Mouse (Mus musculus) neural tube, embryonic 11.5 days (tissue): ENCODE measurements around the gene Spata31d1a. TPM values are rescaled to one million over a fixed set of nuclear protein-coding genes. Genes with fewer than 3 reads are reported as not detected.

Source experiments
- ATAC-seq: fragments of 200-750 bp; cut with Nextera tagmentation; 2 replicates; pipeline ENCODE4 v1.8.0; 2017; ENCODE audit warnings: moderate number of reproducible peaks, mild to moderate bottlenecking, moderate TSS enrichment, moderate library complexity; ENCODE audit not compliant: insufficient read depth, low FRiP score, low TSS enrichment
- DNase-seq: peaks from one replicate; pipeline ENCODE4 v3.0.0-alpha.2; 2015; ENCODE audit warnings: low spot score
- H3K27ac ChIP-seq: fragments of 300-500 bp; sonication (generic); 2 replicates; pipeline ENCODE4 v1.5.1; 2014; ENCODE audit warnings: low read depth, mild to moderate bottlenecking, low read length
- H3K27me3 ChIP-seq: fragments of 300-500 bp; sonication (generic); 2 replicates; pipeline ENCODE4 v1.6.1; 2014; ENCODE audit warnings: mild to moderate bottlenecking, low read length, mixed read lengths; ENCODE audit not compliant: control insufficient read depth, insufficient read depth
- H3K36me3 ChIP-seq: fragments of 300-500 bp; sonication (generic); 2 replicates; pipeline ENCODE4 v1.6.1; 2014; ENCODE audit warnings: mild to moderate bottlenecking, low read length, moderate library complexity, mixed read lengths; ENCODE audit not compliant: control insufficient read depth, insufficient read depth
- H3K4me1 ChIP-seq: fragments of 300-500 bp; sonication (generic); 2 replicates; pipeline ENCODE4 v1.6.1; 2014; ENCODE audit warnings: low read length, mixed read lengths; ENCODE audit not compliant: control insufficient read depth, insufficient read depth
- H3K4me2 ChIP-seq: fragments of 300-500 bp; sonication (generic); 2 replicates; pipeline ENCODE4 v1.6.1; 2014; ENCODE audit warnings: low read depth, mild to moderate bottlenecking, moderate library complexity
- H3K4me3 ChIP-seq: fragments of 300-500 bp; sonication (generic); 2 replicates; pipeline ENCODE4 v1.5.1; 2014; ENCODE audit warnings: low read depth, low read length
- H3K9ac ChIP-seq: fragments of 300-500 bp; sonication (generic); 2 replicates; pipeline ENCODE4 v1.6.1; 2014; ENCODE audit warnings: mild to moderate bottlenecking, low read length
- H3K9me3 ChIP-seq: fragments of 300-500 bp; sonication (generic); 2 replicates; pipeline ENCODE4 v1.6.1; 2016; ENCODE audit warnings: low read length; ENCODE audit not compliant: control insufficient read depth
- WGBS: fragments of 180-500 bp; shearing (Covaris S2); extraction: QIAGEN DNeasy Blood & Tissue Kit; methylation state at CpG from one replicate; pipeline ENCODE4 v1.1.7; 2014; 5-methylcytosine and 5-hydroxymethylcytosine counted together
- polyA plus RNA-seq: library from polyadenylated mRNA; unstranded; fragments of >200 nt; fragmentation: Nextera tagmentation; extraction: Ambion mirVana; gene quantifications from 2 replicates; pipeline ENCODE4 v1.2.1, GENCODE M21; 2014

Gene Spata31d1a
- polyA plus RNA-seq: 0.04 TPM in 1 of 2 replicates, not detected in the other

DNA sequence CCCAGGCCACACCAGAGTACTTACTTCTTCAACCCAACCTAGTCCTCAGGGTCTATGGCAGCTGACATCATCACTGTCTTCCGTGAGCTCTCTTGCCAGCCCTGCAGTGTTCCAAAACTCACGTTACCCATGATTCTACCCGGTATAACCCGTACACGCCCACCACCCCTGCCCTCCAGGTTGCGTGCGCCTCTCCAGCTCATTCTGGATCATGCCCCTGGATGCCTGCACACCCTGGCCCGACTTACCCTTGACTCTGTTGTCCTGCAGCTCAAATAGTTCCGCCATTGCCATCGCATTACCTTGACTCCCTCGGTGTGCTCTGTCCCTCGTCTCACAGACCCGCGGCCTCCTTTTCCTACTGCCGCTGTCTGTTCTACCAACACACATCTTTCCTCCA is at the start of gene Spata31d1a:
Spata31d1a (minus strand) TSS at position 101 of the 400 bp plus-strand sequence.
- DNase-seq (no peak), ATAC-seq (no peak)
- no peaks in the 10 kb centered on the region for H3K9me3 ChIP-seq
- H3K36me3 ChIP-seq: no peaks in the 10 kb centered on the region
- H3K9ac ChIP-seq: no peak within 1 kb of the TSS
- H3K4me2 ChIP-seq: no peak within 1 kb of the TSS
- no peaks in the 10 kb centered on the region for H3K4me1 ChIP-seq
- no peak within 1 kb of the TSS for H3K4me3 ChIP-seq
- 91% methylated on average over 15 of the region's 15 CpGs for WGBS
- H3K27ac ChIP-seq: no peak within 1 kb of the TSS
- no peaks in the 10 kb centered on the region for H3K27me3 ChIP-seq

DNA sequence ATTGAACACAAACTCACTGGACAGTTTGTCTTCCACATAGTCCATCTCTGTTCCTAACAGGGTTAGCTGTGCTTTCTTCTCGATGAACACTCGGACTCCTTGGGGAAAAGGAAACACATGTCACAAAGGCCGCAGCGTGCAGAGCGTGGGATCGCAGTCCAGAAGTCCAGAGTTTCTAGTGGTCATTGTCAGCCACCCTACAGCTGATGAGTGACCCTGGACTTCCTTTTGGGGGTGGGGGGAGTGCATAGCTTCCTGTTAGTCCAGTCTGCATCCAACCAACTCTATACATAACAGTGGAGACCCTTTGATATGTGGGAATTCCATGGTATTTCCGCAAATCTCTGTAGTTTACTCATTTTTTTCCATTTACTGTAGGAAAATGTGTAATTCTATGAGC is 46.8 kb upstream of the Spata31d1a start:
- Histone ChIP-seq H3K36me3 (peaks cover 7% of the 10 kb centered on the region), H3K27me3 (no peaks in the 10 kb centered on the region), H3K4me2 (no peak overlapping the region), H3K9me3 (no peaks in the 10 kb centered on the region), H3K4me1 (no peaks in the 10 kb centered on the region), H3K27ac (no peak overlapping the region), H3K9ac (no peak overlapping the region), H3K4me3 (no peak overlapping the region)
- 94% methylated on average over 7 of the region's 7 CpGs for WGBS
- DNase-seq (no peak), ATAC-seq (no peak)

DNA sequence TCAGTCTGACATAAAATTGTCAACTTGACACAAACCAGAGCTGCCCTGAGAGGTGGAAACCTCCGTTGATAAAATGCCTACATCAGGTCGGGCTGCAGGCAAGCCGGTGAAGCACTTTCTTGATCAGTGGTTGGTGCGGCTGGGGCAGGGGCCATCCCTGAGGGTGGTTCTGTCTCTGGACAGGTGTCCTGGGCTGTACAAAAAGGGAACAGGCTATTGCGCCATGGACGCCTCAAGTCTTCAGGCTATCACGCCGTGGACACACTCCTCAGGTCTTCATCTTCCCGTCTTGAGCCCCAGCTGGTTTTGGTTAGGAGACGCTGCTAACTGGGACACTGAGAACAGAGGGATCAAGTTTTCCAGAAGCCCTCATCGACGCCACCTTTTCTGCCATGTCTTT is 40.2 kb upstream of the Spata31d1a start:
- Histone ChIP-seq H3K9ac (no peak overlapping the region), H3K4me2 (no peak overlapping the region), H3K4me3 (no peak overlapping the region), H3K4me1 (no peaks in the 10 kb centered on the region), H3K9me3 (no peaks in the 10 kb centered on the region), H3K27me3 (no peaks in the 10 kb centered on the region), H3K36me3 (peaks cover 3% of the 10 kb centered on the region; the same call in 1 of the 2 replicates), H3K27ac (no peak overlapping the region)
- DNase-seq (no peak), ATAC-seq (no peak)
- WGBS: 85% methylated on average over 12 of the region's 12 CpGs

DNA sequence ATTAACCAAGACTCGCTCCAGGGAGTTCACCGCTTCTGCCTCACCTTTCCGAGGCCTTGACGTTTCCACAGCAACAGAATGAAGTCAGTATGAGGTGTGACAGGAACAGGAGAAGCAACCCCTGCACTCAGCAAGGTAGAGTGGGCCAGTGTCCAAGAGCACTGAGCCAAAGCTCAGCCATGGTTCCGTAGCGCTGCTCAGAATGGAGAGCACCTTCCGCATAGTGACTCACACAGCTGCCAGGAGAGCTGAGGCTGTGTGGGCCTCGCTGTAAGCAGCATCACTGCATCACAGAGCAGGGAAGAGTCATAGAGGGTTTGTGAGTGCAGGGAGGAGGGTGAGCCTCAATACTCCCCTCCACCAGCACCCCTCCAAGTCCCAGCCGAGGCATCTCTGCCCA is 36.6 kb upstream of the Spata31d1a start, which contains the start of gene 1700014D04Rik:
1700014D04Rik (minus strand) TSS at position 42 of the 400 bp plus-strand sequence.
- Histone ChIP-seq H3K4me2 (no peak within 1 kb of the TSS), H3K4me1 (no peaks in the 10 kb centered on the region), H3K36me3 (no peaks in the 10 kb centered on the region), H3K9me3 (no peaks in the 10 kb centered on the region), H3K27ac (no peak within 1 kb of the TSS), H3K27me3 (no peaks in the 10 kb centered on the region), H3K4me3 (no peak within 1 kb of the TSS), H3K9ac (no peak within 1 kb of the TSS)
- DNase-seq (no peak), ATAC-seq (no peak)
- 90% methylated on average over 9 of the region's 9 CpGs for WGBS

DNA sequence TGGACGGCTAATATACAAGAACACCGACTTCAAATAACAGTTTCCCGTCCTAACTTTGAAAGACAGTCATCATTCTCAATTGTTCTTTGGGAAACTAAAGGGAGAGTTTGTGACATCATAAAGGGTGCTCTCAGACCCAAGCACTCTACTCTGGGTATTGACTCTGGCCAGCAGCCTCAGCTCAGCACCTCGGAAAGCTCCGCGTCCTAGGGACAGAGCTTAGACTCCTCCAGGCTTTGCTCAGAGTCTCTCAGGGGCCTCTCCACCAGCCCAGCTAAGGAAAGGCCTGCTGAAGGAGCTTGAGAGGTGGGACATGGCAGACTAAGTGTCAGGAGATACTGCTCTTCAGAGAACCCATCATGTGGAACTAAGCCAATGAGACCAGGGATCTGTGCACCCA is 36.0 kb upstream of the Spata31d1a start:
- H3K36me3 ChIP-seq: no peaks in the 10 kb centered on the region
- no peak overlapping the region for H3K4me2 ChIP-seq
- H3K9me3 ChIP-seq: no peaks in the 10 kb centered on the region
- H3K27ac ChIP-seq: no peak overlapping the region
- no peak overlapping the region for H3K4me3 ChIP-seq
- no peak for DNase-seq
- ATAC-seq: no peak
- 81% methylated on average over 5 of the region's 6 CpGs for WGBS
- no peaks in the 10 kb centered on the region for H3K27me3 ChIP-seq
- H3K9ac ChIP-seq: no peak overlapping the region
- H3K4me1 ChIP-seq: no peaks in the 10 kb centered on the region

DNA sequence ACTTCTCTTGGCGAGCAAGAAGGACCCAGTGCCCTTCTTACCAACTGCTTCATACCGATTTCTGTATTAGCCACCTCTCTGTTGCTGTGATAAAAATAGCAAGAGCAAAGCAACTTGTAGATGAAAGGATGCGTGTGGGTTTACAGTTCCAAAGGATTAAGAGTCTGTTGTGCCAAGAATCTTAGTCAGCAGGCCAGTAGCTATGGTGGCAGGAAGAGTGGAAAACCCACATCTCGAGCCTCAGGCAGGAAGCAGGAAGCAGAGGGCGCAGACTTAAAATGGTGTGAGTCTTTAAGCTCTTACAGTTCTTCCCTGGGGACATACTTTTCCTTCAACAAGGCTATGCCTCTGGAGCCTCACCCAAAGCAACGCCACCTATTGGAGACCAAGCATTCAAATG is 35.3 kb upstream of the Spata31d1a start:
- Histone ChIP-seq H3K9me3 (no peaks in the 10 kb centered on the region), H3K4me2 (no peak overlapping the region), H3K36me3 (no peaks in the 10 kb centered on the region), H3K9ac (no peak overlapping the region), H3K27me3 (no peaks in the 10 kb centered on the region), H3K4me1 (no peaks in the 10 kb centered on the region), H3K4me3 (no peak overlapping the region), H3K27ac (no peak overlapping the region)
- ATAC-seq (no peak), DNase-seq (no peak)
- 86% methylated on average over 6 of the region's 6 CpGs for WGBS

DNA sequence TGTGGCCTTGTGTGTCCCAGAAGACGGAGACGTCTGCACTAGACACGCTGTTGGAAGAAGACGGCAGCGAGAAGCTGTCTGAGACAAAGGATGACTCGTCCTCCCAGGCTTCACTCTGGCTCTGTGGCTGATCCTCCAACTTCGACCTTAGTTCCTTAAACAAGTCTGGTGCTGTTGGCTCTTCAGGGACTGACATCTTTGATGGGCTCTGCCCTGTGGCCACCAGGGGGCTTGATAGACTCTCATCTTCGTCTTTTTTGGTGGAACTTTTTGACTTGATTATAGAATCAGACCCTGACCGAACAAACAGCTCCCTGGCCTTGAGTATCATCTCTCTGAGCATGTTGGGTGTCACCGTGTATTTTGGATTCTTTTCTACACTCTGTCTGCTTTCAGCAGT is 31.6 kb upstream of the Spata31d1a start:
- Histone ChIP-seq H3K36me3 (no peaks in the 10 kb centered on the region), H3K4me2 (no peak overlapping the region), H3K27me3 (no peaks in the 10 kb centered on the region), H3K27ac (no peak overlapping the region), H3K4me3 (no peak overlapping the region), H3K4me1 (no peaks in the 10 kb centered on the region), H3K9ac (no peak overlapping the region), H3K9me3 (no peaks in the 10 kb centered on the region)
- no peak for DNase-seq
- no peak for ATAC-seq
- 86% methylated on average over 10 of the region's 10 CpGs for WGBS

DNA sequence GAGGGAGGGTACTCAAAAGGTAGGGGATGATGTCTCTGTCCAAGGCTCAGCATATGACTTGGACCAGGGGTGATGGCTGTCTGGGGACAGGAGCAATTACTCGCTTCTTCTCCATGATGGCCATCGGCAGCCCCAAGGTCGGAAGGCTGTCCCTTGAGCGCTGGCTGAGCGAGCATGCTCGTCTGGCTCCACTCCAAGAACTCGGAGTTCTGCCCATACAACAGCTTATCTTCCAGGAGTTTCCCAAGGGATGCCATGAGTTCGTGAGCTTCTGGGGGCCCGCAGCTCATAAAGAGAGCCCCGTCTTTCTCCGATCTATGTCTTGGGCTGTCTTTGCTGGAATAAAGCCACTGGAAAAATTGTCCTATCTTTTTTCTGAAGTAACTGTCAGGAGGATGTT is 31.0 kb upstream of the Spata31d1a start:
- H3K27me3 ChIP-seq: no peaks in the 10 kb centered on the region
- H3K36me3 ChIP-seq: no peaks in the 10 kb centered on the region
- 92% methylated on average over 11 of the region's 11 CpGs for WGBS
- ATAC-seq (no peak), DNase-seq (no peak)
- H3K4me1 ChIP-seq: no peaks in the 10 kb centered on the region
- no peak overlapping the region for H3K4me2 ChIP-seq
- no peak overlapping the region for H3K27ac ChIP-seq
- no peaks in the 10 kb centered on the region for H3K9me3 ChIP-seq
- H3K9ac ChIP-seq: no peak overlapping the region
- no peak overlapping the region for H3K4me3 ChIP-seq

DNA sequence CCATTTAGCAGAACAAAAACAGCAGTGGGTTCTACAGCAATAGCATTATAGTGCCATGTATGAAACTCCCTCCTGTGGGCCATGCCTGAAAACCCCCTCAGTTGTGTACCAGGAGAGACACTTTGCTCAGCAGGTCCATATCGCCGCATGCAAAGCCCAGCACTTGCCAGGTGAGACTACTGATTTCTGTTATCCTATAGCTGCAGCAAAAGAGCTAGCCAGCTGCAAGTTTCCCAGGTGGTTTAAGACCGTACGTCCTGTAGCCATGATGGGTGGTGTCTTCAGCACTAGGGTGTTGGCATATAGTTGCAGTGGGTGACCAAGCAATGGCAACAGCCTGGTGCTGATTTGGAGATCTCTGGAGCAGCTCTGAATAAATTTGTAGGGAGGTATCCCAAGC is 29.3 kb upstream of the Spata31d1a start:
- H3K36me3 ChIP-seq: no peaks in the 10 kb centered on the region
- H3K9me3 ChIP-seq: no peaks in the 10 kb centered on the region
- H3K4me1 ChIP-seq: no peaks in the 10 kb centered on the region
- no peak for DNase-seq
- H3K27ac ChIP-seq: no peak overlapping the region
- no peak for ATAC-seq
- H3K27me3 ChIP-seq: no peaks in the 10 kb centered on the region
- no peak overlapping the region for H3K4me3 ChIP-seq
- no peak overlapping the region for H3K9ac ChIP-seq
- no peak overlapping the region for H3K4me2 ChIP-seq
- WGBS: 91% methylated on average over 4 of the region's 4 CpGs
